Mouse (Mus musculus) embryonic fibroblast, embryonic 13.5 days (primary cell): ENCODE measurements at regions not wholly inside any gene's neighbourhood (a gene's known extent, or its start where the extent isn't known, plus 50 kb on each side); places are given as distances from the start of the nearest gene placed in this dataset.

Experiments
- H3K27ac ChIP-seq: 2 replicates; pipeline ENCODE4 v1.5.1; 2012; ENCODE audit warnings: low read length, control low read depth, inconsistent platforms; ENCODE audit not compliant: insufficient read depth
- H3K4me1 ChIP-seq: 2 replicates; pipeline ENCODE4 v1.6.1; 2011; ENCODE audit warnings: low read length; ENCODE audit not compliant: control insufficient read depth, insufficient read depth
- H3K4me3 ChIP-seq: 2 replicates; pipeline ENCODE4 v1.5.1; 2011; ENCODE audit warnings: mild to moderate bottlenecking, control low read depth, low read length; ENCODE audit not compliant: insufficient read depth
- CTCF ChIP-seq: IDR thresholded peaks from 2 replicates; pipeline ENCODE4 v1.5.1; 2011; ENCODE audit warnings: mild to moderate bottlenecking, control low read depth, low read length, moderate library complexity, borderline replicate concordance; ENCODE audit not compliant: insufficient read depth
- POLR2A ChIP-seq: IDR thresholded peaks from 2 replicates; pipeline ENCODE4 v1.6.1; 2011; ENCODE audit warnings: low read depth, mild to moderate bottlenecking, control low read depth, low read length, moderate library complexity

- TF ChIP-seq CTCF (no peak), POLR2A (no peak)
- Histone ChIP-seq H3K4me1 (peaks cover 26% of the 10 kb centered on the region), H3K4me3 (no peak overlapping the region), H3K27ac (no peak overlapping the region)
Measured at GRCm38 (mm10) chr2:128454509-128454908, 136.5 kb upstream of the Spdye4c start.

- Histone ChIP-seq H3K27ac (peak overlapping the region; percentile 99), H3K4me1 (peaks cover 25% of the 10 kb centered on the region), H3K4me3 (no peak overlapping the region)
- TF ChIP-seq POLR2A (no peak), CTCF (no peak)
Measured at GRCm38 (mm10) chr2:128457591-128458209, 133.3 kb upstream of the Spdye4c start.

- Histone ChIP-seq H3K27ac (peak overlapping the region; percentile 48), H3K4me1 (peaks cover 12% of the 10 kb centered on the region; the same call in 1 of the 2 replicates), H3K4me3 (no peak overlapping the region)
- TF ChIP-seq POLR2A, result no peak
- TF ChIP-seq CTCF, result no peak
Measured at GRCm38 (mm10) chr2:128465214-128465984, 125.6 kb upstream of the Spdye4c start.

GRCm38 (mm10) chr2:128467490-128468245 lies 123.3 kb upstream of the Spdye4c start:
- TF ChIP-seq POLR2A (no peak), CTCF (no peak)
- peaks cover 15% of the 10 kb centered on the region for H3K4me1 ChIP-seq
- no peak overlapping the region for H3K27ac ChIP-seq
- H3K4me3 ChIP-seq, result no peak overlapping the region

- H3K4me3 ChIP-seq, result no peak overlapping the region
- peaks cover 15% of the 10 kb centered on the region for H3K4me1 ChIP-seq
- H3K27ac ChIP-seq, result no peak overlapping the region
- TF ChIP-seq POLR2A, result no peak
- TF ChIP-seq CTCF, result no peak
Measured at GRCm38 (mm10) chr2:128468323-128468722, 122.7 kb upstream of the Spdye4c start.

DNA sequence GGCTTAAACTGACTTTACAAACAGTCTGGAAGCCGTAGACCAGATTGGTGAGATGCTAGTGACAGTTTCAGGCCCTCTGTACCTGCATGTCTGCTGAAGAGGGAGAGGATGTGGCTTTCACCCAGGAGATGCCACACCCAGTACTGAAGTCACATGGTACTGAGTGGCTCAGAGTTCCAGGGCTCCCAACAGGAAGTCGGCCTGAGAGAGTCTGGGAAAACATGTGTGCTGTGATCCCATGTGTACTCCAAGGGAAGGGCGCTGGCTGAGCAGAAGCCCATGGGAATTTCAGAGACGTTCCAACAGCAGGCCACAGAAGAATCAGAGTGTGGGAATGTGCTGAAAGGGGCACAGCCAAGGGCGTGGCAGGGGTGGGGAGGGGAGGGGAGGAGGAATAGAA lies 120.7 kb upstream of the Spdye4c start:
- peaks cover 13% of the 10 kb centered on the region for H3K4me1 ChIP-seq
- no peak overlapping the region for H3K27ac ChIP-seq
- H3K4me3 ChIP-seq, result no peak overlapping the region
- TF ChIP-seq CTCF, result no peak
- no peak for TF ChIP-seq POLR2A

- no peak overlapping the region for H3K27ac ChIP-seq
- H3K4me3 ChIP-seq, result no peak overlapping the region
- peaks cover 4% of the 10 kb centered on the region for H3K4me1 ChIP-seq
- TF ChIP-seq POLR2A (no peak), CTCF (no peak)
Measured at GRCm38 (mm10) chr2:128473241-128473954, 117.6 kb upstream of the Spdye4c start.

- Histone ChIP-seq H3K4me3 (no peak overlapping the region), H3K4me1 (peaks cover 4% of the 10 kb centered on the region), H3K27ac (no peak overlapping the region)
- TF ChIP-seq CTCF (no peak), POLR2A (no peak)
Measured at GRCm38 (mm10) chr2:128473997-128474396, 117.0 kb upstream of the Spdye4c start.

DNA sequence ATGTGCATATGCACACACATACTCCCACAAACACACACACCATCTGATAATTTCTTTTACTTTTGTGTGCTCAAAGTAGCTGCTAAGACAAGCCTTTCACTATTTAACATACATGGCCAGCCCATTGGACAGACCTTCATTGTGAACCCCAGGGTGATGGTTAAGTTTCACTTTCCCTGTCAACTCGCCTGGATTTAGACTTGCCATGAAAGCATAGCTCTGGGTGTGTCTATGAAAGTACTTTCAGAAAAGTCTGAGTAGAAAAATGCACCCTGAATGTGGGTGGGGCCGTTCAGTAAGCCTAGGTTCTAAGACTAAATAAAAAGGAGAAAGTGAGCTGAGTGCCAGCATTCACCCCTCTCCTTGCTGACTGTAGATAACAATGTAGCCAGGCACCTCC lies 113.8 kb upstream of the Spdye4c start:
- Histone ChIP-seq H3K27ac (no peak overlapping the region), H3K4me3 (no peak overlapping the region), H3K4me1 (no peaks in the 10 kb centered on the region)
- TF ChIP-seq CTCF, result no peak
- TF ChIP-seq POLR2A, result no peak
